Mouse (Mus musculus): ENCODE measurements around the gene Nbea. TPM values are rescaled to one million over a fixed set of nuclear protein-coding genes. Genes with fewer than 3 reads are reported as not detected.
"Not testable (repeated sequence)": the region's sequence is repeated elsewhere in the genome, so short reads cannot be mapped to it uniquely, and the experiment has no call there.

Gene Nbea
- total RNA-seq, 2 experiments from 2014 or later, result 0.30 to 1.3 TPM

DNA sequence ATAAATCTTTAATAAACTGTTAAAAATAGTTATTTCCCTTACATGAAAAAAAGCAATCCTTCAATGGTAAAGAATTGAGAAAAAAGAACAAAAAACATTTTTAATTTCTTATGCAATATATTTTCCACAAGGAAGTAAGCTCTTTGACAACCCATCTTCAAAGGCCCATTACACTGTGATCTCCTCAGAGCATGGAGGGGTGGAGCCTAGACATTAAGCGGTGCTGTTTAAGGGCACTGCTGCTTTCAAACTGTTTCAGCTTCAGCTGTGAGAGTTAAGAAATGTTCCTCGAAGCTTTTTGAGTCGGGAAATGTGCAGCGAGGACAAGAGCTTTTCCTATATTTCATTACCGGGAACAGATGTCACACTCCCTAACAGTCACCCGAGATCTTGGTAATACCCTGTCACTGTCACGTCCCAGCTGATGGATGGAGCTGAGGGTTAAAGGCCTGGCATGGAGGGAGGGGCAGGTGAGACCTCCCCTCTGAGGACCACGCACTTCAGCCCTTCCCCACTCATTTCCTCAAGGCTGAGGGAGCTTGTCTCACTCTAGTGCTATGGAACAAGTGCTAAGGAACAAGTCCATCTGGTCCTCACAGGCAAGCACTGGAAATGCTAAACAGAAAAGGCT lies 547.8 kb downstream of the Nbea start:
- ATAC-seq (replicated peaks; ENCODE audit: low FRiP score, poor library complexity, severe bottlenecking), result no peak

DNA sequence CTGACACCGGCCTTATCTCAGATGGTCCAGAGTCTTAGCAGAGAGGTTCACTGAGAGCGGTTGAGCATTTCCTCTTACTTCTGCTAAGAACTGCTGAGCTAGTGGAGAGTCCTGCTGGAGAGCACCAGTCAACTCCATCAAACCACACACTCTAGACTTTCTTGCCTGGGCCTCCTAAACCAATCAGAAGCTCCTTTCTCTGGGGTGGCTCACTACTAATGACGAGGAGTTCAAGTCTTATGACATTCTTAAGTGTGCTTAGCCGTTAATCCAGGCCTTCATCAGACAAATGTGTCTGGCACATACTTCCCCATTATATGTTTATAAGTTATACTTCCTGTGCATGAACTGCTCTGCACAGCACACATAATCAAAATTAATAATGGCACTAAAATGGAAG lies 556.4 kb downstream of the Nbea start:
- no peak for ATAC-seq (replicated peaks; ENCODE audit: low FRiP score, poor library complexity, severe bottlenecking)

DNA sequence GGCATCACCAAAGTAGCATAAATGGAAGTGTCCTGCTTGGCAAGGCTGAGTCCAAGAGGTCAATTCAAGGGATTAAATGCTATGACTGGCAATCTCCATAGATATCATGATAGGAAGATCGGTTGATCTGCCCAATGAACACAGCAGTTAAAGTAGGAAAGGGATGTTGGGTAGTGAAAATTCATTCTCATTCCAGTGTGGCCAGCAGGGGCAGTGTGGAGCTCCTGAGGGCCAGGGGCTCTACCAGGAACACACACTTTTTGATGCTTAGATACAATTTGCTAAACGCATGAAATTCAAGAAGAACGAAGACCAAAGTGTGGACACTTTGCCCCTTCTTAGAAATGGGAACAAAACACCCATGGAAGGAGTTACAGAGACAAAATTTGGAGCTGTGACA lies 561.5 kb downstream of the Nbea start:
- ATAC-seq (replicated peaks; ENCODE audit: low FRiP score, poor library complexity, severe bottlenecking), result not testable (repeated sequence)

DNA sequence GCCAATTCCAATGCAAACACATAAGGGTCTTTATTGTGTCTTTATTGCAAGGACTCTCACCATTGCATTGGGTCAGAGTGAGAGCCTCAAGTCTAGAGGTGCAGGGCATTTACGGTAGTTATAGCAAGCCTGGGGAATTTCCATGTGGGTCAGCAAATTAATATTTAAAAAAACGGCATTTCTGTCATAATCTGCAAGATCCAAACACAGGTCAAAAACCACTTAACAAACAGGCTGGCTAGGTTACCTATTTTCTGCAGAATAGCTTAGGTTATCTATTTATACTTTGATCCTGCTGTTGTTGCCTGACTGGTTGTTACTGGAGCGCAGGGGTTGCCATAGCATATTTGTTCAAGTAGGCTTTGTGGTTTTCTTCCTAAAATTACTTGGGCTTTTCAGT lies 565.1 kb downstream of the Nbea start:
- no peak for ATAC-seq (replicated peaks; ENCODE audit: low FRiP score, poor library complexity, severe bottlenecking)

DNA sequence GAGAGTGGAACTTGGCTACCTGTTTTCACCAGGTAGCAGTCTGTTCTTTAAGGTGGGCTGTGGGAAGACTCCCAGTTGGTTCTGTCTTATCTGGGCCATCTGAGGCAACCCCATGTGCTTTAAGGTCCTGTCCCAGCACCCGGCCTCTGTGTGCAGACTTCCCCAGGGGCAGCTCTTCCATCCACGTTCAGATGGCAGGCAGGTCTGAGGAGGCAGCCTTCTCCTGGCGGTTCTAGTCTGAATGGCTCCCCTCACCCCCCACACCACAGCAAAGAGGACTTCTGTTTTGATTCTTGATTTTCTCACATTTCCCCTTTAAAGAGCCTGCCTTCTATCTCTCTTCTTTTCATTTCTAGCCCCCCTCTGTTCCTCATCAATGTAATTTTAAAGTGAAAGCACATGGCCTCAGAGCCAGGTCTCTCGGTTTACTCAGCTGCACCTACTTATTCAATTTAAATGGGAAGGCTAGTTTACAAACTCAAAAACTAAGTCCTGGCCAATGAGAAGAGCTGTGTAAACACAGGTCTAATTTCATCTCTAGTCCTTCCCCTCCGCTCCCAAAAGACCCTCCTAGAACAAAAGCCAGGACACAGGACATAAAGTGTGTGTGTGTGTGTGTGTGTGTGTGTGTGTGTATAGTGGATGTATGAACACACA lies 570.9 kb downstream of the Nbea start:
- no peak for ATAC-seq (replicated peaks; ENCODE audit: low FRiP score, poor library complexity, severe bottlenecking)

DNA sequence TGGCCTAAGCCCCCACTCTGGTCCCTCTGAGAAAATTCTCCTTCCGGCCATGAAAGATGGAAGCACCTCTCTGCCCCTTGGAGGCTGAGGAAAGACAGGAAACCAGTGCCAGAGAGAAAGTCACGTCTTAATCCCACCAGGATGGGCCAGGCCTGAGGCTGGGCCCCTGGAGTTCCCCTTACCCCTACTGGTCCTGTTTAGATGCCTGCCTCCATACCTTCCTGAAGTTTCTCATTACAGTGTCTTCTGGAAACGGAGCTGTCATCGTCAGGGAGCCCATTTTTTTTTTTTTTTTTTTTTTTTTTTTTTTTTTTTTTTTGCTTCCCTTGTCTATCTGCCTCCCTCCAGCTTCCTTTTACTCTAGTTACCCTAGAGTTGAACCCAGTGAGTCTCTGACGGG lies 571.5 kb downstream of the Nbea start:
- ATAC-seq (replicated peaks; ENCODE audit: low FRiP score, poor library complexity, severe bottlenecking), result no peak

GRCm38 (mm10) chr3:55610191-55610590 lies 573.3 kb downstream of the Nbea start:
- no peak for ATAC-seq (replicated peaks; ENCODE audit: low FRiP score, poor library complexity, severe bottlenecking)

GRCm38 (mm10) chr3:55600286-55600685 lies 583.2 kb downstream of the Nbea start:
- ATAC-seq (replicated peaks; ENCODE audit: low FRiP score, poor library complexity, severe bottlenecking), result no peak

DNA sequence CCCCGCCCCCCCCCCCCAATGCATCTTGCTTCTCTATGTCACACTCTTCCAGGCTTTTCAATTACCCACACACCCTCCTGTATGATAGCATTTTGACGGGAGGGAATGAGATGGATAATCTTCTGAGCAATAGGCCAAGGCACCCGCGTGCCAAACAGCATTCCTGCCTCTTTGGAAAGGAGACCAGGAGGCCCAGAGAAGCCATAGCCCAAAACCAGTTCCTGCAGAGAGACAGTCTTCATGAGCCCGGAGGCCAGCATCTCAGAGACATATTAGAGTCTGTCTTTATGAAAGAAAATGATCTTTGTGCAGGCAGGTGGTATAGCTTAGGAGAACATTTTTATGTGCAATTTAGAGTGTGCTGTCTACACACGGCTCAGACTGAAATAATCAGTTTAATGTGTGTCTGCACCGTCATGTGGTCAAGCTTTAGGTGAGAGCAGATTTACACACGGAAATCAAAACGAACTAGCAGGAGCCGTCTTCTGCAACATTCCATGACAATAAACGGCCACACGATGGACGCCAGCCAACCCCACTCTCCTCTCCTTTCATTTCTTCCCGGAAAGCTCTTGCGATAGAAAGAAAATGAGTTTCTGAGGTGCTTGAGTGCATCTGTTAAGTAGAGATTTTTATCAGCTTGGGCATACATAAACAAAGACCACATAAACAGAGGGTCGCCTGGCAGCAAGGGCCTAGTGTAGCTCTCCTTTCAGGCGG lies 584.0 kb downstream of the Nbea start:
- no peak for ATAC-seq (replicated peaks; ENCODE audit: low FRiP score, poor library complexity, severe bottlenecking)

DNA sequence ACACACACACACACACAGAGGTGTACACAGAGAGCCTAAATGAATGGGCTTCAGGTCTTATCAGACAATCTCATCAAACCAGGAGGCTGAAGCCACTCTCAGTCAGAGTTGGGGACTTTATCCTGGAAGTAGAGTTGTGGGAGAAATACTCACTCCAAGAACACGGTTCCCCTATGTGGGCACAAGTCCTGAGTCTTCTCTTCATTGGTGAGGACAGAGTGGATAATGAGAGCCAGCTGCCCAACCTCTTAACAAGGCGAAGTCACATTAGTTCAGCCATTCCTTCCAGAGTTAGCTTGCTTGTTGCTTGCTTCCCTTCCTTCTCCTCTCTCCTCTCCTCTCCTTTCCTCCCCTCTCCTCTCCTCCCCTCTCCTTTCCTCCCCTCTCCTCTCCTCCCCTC lies 584.8 kb downstream of the Nbea start:
- no peak for ATAC-seq (replicated peaks; ENCODE audit: low FRiP score, poor library complexity, severe bottlenecking)

DNA sequence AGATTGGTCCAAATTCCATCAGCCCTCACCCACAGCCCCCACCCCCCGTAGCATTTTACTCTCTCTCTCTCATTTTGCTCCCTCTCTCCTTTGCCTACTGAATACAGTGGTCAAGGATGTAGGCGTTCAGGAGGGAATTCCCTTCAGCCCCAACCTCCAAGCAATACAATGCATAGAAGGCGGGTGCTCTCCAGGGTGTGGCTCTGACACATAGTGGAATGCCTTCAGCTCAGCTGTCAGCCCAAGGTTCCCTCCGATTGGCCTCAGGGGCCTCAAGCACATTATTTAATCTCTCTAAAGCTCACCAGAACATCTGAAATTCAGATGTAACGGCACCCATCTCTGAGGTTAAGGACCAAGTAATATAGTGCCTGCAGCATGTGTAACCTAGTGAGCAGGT lies 590.2 kb downstream of the Nbea start:
- no peak for ATAC-seq (replicated peaks; ENCODE audit: low FRiP score, poor library complexity, severe bottlenecking)

DNA sequence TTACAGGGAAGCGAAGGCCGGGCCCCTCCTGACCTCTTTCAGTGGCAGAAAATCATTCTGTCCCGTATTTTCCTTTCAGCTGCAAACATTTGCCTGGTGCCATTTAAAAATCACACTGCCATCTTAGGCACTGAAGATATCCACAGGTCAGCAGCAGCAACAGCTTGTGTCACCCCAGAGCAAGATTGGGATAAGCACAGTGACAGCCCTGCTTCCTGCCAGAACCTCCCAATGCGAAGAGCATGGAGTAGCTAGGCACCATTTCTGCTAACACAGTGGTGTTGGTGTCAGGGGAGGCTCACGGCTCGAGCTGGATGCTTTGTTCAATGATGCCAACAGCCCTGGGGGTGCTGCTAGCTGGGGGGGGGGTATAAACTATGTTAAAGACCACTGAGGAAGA lies 592.8 kb downstream of the Nbea start:
- ATAC-seq (replicated peaks; ENCODE audit: low FRiP score, poor library complexity, severe bottlenecking), result no peak

DNA sequence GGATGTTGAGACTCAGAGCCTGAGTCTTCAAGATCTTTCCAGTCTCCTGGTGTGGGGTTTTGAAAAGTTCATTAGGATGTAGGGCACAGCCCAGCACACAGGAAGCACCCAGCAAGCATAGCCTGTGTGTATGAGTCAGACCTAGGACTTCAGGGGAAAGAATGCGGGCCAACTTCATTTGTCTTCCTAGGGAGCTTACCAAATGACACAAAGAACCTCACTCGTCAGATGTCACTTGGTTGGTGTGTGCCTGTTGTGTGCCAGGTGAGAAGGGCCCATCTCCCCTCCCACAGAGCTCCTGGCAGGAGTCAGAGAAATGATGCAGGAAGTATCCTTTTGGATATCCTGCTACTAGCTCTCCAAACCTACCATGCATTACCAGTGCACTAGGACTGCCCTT lies 593.2 kb downstream of the Nbea start:
- ATAC-seq (replicated peaks; ENCODE audit: low FRiP score, poor library complexity, severe bottlenecking), result no peak

DNA sequence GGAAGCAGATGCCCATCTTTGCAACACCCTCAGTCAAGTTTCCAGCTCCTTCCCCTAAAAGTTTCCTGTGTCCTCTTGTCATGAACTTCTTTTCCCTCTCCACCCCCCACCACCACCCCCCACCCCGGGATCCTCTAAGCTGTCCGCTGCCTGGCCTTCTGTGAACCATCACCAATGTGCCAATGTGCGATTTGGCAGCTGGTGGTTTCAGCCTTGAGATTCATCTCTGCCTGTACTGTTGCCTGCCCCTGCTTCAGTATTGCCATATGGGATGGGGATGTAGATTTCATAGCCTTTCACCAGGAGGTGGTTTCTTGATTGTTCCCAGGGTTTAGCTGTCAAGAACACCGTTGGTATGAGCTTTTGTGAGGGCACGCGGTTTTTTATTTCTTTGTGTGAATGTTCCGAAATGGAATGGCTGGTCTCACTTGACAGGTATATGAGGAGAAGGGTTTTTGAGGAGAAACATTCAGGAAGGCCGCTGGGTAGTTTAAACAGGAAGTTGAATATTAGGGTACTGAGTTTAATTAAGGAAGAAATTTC lies 594.0 kb downstream of the Nbea start:
- ATAC-seq (replicated peaks; ENCODE audit: low FRiP score, poor library complexity, severe bottlenecking), result no peak

DNA sequence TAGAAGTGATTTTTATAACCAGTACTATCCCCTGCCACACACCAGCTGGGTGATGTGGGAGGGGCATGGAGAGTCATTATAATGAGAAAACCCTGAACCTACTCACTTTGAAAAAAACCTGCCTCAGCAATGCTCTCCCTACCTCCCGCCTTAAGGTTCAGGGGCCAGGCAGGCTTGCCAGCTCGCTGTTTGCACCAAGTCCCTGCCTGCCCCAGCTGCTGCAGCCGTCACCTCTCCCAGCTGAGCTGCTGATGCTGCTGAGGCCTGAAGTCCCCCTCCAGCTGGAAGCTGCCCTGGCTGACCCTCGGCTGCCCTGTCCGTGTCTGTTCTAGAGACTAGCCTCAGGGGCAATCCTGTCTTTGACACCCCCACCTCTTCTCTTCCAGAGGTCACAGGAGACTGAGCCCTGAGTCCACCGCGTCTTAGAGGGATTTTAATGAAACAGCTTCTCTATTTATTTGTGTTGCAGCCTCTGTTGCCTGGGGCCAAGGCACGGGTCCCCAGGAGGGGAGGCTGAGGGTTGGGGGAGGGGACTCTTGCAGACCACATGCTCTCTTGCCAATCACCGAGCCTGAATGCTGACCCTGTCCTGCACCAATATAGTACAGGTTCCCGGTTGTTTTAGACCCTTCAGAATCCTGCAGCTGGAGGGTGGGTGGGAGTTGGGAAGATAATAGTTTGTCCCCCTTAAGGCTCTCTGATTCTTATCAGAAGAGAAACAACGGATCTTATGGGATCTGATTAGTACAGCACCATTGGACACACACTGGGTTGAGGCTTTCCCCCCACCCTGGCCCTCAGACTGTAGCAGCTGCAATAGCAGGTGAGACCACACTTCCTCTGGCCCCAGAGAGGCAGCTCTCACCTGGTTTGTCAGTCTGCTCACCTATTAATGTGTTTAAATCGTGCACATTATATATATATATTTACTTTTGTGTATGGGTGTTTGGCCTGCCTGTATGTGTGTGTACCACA lies 595.2 kb downstream of the Nbea start:
- no peak for ATAC-seq (replicated peaks; ENCODE audit: low FRiP score, poor library complexity, severe bottlenecking)

DNA sequence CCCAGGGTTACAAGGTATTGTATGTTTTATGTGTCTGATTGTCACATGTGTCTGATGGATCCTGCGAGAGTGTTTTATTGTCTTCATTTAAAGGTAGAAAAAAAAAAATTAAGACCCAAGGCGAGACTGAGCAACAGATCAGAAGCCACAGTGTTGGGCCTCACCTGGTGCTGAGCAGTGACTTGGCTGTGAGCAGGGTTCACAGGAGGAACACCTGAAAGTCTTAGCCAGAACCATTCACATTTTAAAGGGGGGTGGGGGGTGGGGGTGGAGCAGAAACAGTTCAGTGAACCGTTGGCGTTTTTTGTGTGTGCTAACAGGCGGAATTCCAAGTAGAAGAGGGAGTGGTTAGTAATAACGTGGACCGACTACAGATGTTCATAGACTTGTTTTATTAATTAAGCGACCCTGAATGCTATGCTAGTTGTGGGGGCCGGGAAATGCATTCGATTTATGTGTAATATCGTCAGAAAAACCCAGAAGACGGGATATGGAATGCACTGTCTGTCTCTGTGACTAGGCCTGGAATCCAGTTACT lies 596.0 kb downstream of the Nbea start:
- ATAC-seq (replicated peaks; ENCODE audit: low FRiP score, poor library complexity, severe bottlenecking), result no peak
